ENCODE assay signal across 8 mouse cellular contexts in the genomic region with DNA sequence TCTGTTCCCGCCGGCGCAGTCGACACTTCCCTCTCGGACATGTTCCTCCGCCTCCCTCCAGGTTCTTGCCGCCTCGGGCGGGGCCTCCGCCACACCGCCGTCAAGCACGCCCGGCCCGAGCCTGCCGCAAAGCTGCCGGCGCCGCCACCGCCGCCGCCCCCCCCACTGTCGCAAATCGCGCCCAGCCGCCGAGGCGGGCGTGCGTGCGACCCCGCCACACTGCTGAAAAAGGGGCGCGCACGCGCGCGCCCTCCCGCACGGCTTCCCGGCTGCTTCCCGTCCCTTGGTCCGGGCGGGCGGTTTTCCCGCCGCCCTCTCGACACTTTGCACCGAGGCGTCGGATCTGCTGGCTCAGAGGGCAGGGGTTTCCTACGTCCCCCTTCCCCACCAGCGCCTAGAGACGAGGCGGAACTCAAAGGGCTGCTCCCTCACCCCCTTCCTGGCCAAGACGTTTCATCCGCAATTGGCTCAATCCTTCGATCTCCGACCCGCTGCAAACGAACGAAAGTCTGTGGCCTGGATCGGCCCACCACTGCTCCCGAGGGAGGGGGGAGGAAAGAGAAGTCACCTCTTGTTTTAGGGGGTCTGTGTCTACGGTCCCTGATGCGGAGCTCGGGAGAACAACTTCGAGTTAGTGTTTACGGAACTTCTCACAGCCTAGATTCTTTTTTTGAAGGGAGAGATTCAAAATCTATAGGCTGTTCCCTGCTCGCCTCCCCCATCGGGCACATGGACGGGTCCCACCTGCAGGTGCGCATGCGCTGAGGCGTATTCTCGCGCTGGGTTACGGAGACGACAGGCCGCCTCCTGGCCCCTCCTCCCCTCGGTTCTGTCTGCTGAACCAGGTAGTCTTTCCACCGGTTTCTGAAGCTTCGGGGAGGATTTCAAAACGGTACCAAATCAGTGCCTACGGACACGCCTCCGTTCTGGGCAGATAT. TPM values are rescaled to one million over a fixed set of nuclear protein-coding genes. Genes with fewer than 3 reads are reported as not detected.
DNase-seq lines count a peak whose midpoint lies in the region; ATAC-seq and TF ChIP-seq lines count a peak whose summit lies in the region.

Gene Eed (minus strand): TSS at position 499 of the 938 bp plus-strand sequence.

- H3K4me3 ChIP-seq in MEL (ENCODE audit: control insufficient read depth in 1 of 2, insufficient read depth in 1 of 2, low read depth in 2 of 2, low read length in 2 of 2): peak within 1 kb of the TSS; percentile 80 to 86
- peak within 1 kb of the TSS; percentile 76 for H3K4me3 ChIP-seq in cerebellum, adult 2 months (replicated peaks; ENCODE audit: insufficient read depth, low read depth, low read length)
- peak within 1 kb of the TSS; percentile 78 for H3K4me3 ChIP-seq in lung, embryonic 16.5 days (ENCODE audit: low read length)

- no peaks in the 10 kb centered on the region for H3K9me3 ChIP-seq in MEL (replicated peaks; ENCODE audit: insufficient read depth, low read length)
- no peaks in the 10 kb centered on the region for H3K9me3 ChIP-seq in lung, embryonic 16.5 days (ENCODE audit: control insufficient read depth, low read length)

- peak; percentile 96 for DNase-seq in MEL (ENCODE audit: low read depth, low spot score)
- DNase-seq in cerebellum, adult 2 months: peak; percentile 95 to 96
- peak; percentile 97 for DNase-seq in forelimb bud, embryonic 11.5 days (ENCODE audit: low read depth, low spot score)
- DNase-seq in layer of hippocampus, adult 9-10 months (ENCODE audit: low spot score): peak; percentile 87
- peak; percentile 89 for DNase-seq in ovary, postnatal 10 days (ENCODE audit: low spot score)
- DNase-seq in thymus, postnatal 10 days (ENCODE audit: low spot score in 2 of 2): peak; percentile 94 to 95

- peaks cover 25% of the 10 kb centered on the region for H3K79me2 ChIP-seq in MEL (ENCODE audit: control insufficient read depth, insufficient read depth, low read length, poor library complexity)

- WGBS in cerebellum, adult 2 months: under 1% methylated on average over 87 of the region's 87 CpGs
- WGBS in lung, embryonic 16.5 days: under 1% methylated on average over 64 of the region's 87 CpGs

- H3K27me3 ChIP-seq in MEL (ENCODE audit: control insufficient read depth in 1 of 2, insufficient read depth in 2 of 2, low read length in 2 of 2): no peaks in the 10 kb centered on the region
- H3K27me3 ChIP-seq in cerebellum, adult 2 months (ENCODE audit: control insufficient read depth, insufficient read depth, low read length): no peaks in the 10 kb centered on the region
- H3K27me3 ChIP-seq in lung, embryonic 16.5 days (ENCODE audit: control insufficient read depth, insufficient read depth, low read depth, low read length): no peaks in the 10 kb centered on the region

- H3K9ac ChIP-seq in MEL (ENCODE audit: control insufficient read depth, low read depth, low read length, poor library complexity, severe bottlenecking): peak within 1 kb of the TSS; percentile 96
- peak within 1 kb of the TSS; percentile 92 for H3K9ac ChIP-seq in lung, embryonic 16.5 days (ENCODE audit: low read length)

- H3K36me3 ChIP-seq in MEL (ENCODE audit: control insufficient read depth in 1 of 2, insufficient read depth in 2 of 2, low read length in 2 of 2): peaks cover 7 to 21% of the 10 kb centered on the region in 2 experiments; a peak in 3 of 4 replicates
- peaks cover 9% of the 10 kb centered on the region for H3K36me3 ChIP-seq in lung, embryonic 16.5 days (ENCODE audit: control insufficient read depth, insufficient read depth, low read length)

- no peak for TF ChIP-seq RAD21 in MEL (IDR thresholded peaks at IDR 0.05; ENCODE audit: low read depth, low read length)

- peaks cover 5 to 8% of the 10 kb centered on the region in 2 experiments; a peak in 3 of 4 replicates for H3K4me1 ChIP-seq in MEL (ENCODE audit: control insufficient read depth in 1 of 2, insufficient read depth in 2 of 2, low read length in 2 of 2)
- H3K4me1 ChIP-seq in cerebellum, adult 2 months (ENCODE audit: control insufficient read depth, insufficient read depth, low read length): peaks cover 7% of the 10 kb centered on the region; the same call in 1 of the 2 replicates
- H3K4me1 ChIP-seq in lung, embryonic 16.5 days (replicated peaks; ENCODE audit: control insufficient read depth, insufficient read depth, low read length): peaks cover 10% of the 10 kb centered on the region; the same call in 1 of the 2 replicates

- peak within 1 kb of the TSS; percentile 97 for H3K27ac ChIP-seq in MEL (ENCODE audit: control insufficient read depth, low read depth, low read length)
- peak within 1 kb of the TSS; percentile 98 for H3K27ac ChIP-seq in cerebellum, adult 2 months (ENCODE audit: insufficient read depth, low read length)
- H3K27ac ChIP-seq in lung, embryonic 16.5 days (ENCODE audit: low read length): peak within 1 kb of the TSS; percentile 100

- peak; percentile 87 to 98 for TF ChIP-seq POLR2A in MEL (IDR thresholded peaks at IDR 0.05; ENCODE audit: control insufficient read depth in 1 of 2, insufficient read depth in 1 of 2, low read depth in 1 of 2, low read length in 2 of 2, poor library complexity in 1 of 2)
- peak; percentile 76 for TF ChIP-seq POLR2A in cerebellum, adult 2 months (IDR thresholded peaks at IDR 0.05; ENCODE audit: borderline replicate concordance, insufficient read depth, low read length)

- TF ChIP-seq EP300 in MEL (IDR thresholded peaks at IDR 0.05; ENCODE audit: low read depth in 1 of 2, low read length in 2 of 2): peak in 1 of 2 experiments; percentile 17; a peak in 1 of 4 replicates

- no peak for TF ChIP-seq CTCF in MEL (IDR thresholded peaks at IDR 0.05 in 2 of 3, conservative IDR thresholded peaks at IDR 0.05 in 1 of 3; ENCODE audit: control insufficient read depth in 1 of 3, insufficient read depth in 1 of 3, low read depth in 2 of 3, low read length in 3 of 3, poor library complexity in 1 of 3, severe bottlenecking in 1 of 3)
- TF ChIP-seq CTCF in cerebellum, adult 2 months (IDR thresholded peaks at IDR 0.05; ENCODE audit: borderline replicate concordance, insufficient read depth, low read depth, low read length): no peak

- H3K4me2 ChIP-seq in lung, embryonic 16.5 days (ENCODE audit: low read depth, low read length): peak within 1 kb of the TSS; percentile 73

- peak; percentile 85 to 87 for ATAC-seq in hematopoietic stem cell, adult 5-6 weeks (replicated peaks in 1 of 2; ENCODE audit: insufficient read depth in 1 of 2, low FRiP score in 2 of 2, low TSS enrichment in 1 of 2, low read depth in 1 of 2, poor library complexity in 2 of 2, severe bottlenecking in 2 of 2)
- peak; percentile 90 for ATAC-seq in lung, embryonic 16.5 days (ENCODE audit: low read depth)

TF ChIP-seq in MEL, 35 proteins besides CTCF, POLR2A, EP300 and RAD21:
- TF ChIP-seq MAFK (IDR thresholded peaks at IDR 0.05; ENCODE audit: borderline replicate concordance, low read depth, low read length) (no peak), SIN3A (IDR thresholded peaks at IDR 0.05; ENCODE audit: low read length) (peak; percentile 75), ZMIZ1 (IDR thresholded peaks at IDR 0.05; ENCODE audit: low read depth, low read length) (peak; percentile 75), KAT2A (conservative IDR thresholded peaks at IDR 0.05; ENCODE audit: low read depth, low read length) (peak; percentile 79; the same call in 1 of the 2 replicates), CHD2 (IDR thresholded peaks at IDR 0.05; ENCODE audit: low read length) (peak; percentile 78; the same call in 1 of the 2 replicates), HCFC1 (IDR thresholded peaks at IDR 0.05; ENCODE audit: low read depth, low read length) (peak; percentile 82), NELFE (IDR thresholded peaks at IDR 0.05; ENCODE audit: low read depth, low read length) (peak; percentile 85), RCOR1 (IDR thresholded peaks at IDR 0.05; ENCODE audit: low read depth, low read length) (no peak), GATA1 (IDR thresholded peaks at IDR 0.05; ENCODE audit: low read depth, low read length) (no peak), CHD1 (IDR thresholded peaks at IDR 0.05; ENCODE audit: low read depth, low read length) (peak; percentile 100), TBP (IDR thresholded peaks at IDR 0.05; ENCODE audit: low read depth, low read length) (peak; percentile 69; the same call in 1 of the 2 replicates), ELF1 (IDR thresholded peaks at IDR 0.05; ENCODE audit: low read depth, low read length) (peak; percentile 75), POLR2AphosphoS2 (IDR thresholded peaks at IDR 0.05; ENCODE audit: low read length) (peak; percentile 83; the same call in 1 of the 2 replicates), MAX (IDR thresholded peaks at IDR 0.05; ENCODE audit: low read length) (peak; percentile 51; the same call in 1 of the 2 replicates), POLR2AphosphoS5 (IDR thresholded peaks at IDR 0.05; ENCODE audit: borderline replicate concordance, low read depth, low read length) (0 out of 2 replicates have a peak, but pooled peaks have one; percentile 68), TCF12 (IDR thresholded peaks at IDR 0.05; ENCODE audit: low read depth, low read length) (peak; percentile 36; the same call in 1 of the 2 replicates), MXI1 (IDR thresholded peaks at IDR 0.05; ENCODE audit: low read depth, low read length) (peak; percentile 91), E2F4 (IDR thresholded peaks at IDR 0.05; ENCODE audit: borderline replicate concordance, low read depth, low read length) (peak; percentile 94), ETS1 (IDR thresholded peaks at IDR 0.05; ENCODE audit: low read depth, low read length) (0 out of 2 replicates have a peak, but pooled peaks have one; percentile 7), NRF1 (IDR thresholded peaks at IDR 0.05; ENCODE audit: insufficient read depth, low read depth, low read length, poor library complexity, severe bottlenecking) (peak; percentile 89), MAZ (IDR thresholded peaks at IDR 0.05; ENCODE audit: low read depth, low read length) (no peak), ZC3H11A (IDR thresholded peaks at IDR 0.05; ENCODE audit: low read depth, low read length) (no peak)

RNA-seq across cellular contexts. Expression of gene Eed, which starts in this region (rescaled TPM):
- 94.3 and 98.1 TPM in 2 replicates for total RNA-seq in MEL (2012; rRNA removed)
- polyA plus RNA-seq in MEL (2012; ENCODE audit: insufficient read depth in 1 of 2, insufficient read length in 2 of 2, low read depth in 1 of 2, low replicate concordance in 2 of 2, missing spikeins in 1 of 2): 100 to 1,000 TPM; 166 to 668 TPM
- polyA plus RNA-seq in cerebellum, adult 2 months (2012; rRNA removed): 48.2 and 49.7 TPM in 2 replicates
- 175 and 180 TPM in 2 replicates for total RNA-seq in hematopoietic stem cell, adult 5-6 weeks (2017)
- polyA plus RNA-seq in lung, embryonic 16.5 days (2015; fragmentation: Nextera tagmentation; extraction: Ambion mirVana): 65.7 and 67.2 TPM in 2 replicates

Comparison
In these comparisons a context has a peak if more than half of its experiments do, and no peak if none do; other contexts are left out.
1. Peak in every context shown above with its lines: DNase-seq, ATAC-seq, H3K4me3 ChIP-seq and H3K27ac ChIP-seq.